Mouse (Mus musculus) midbrain, embryonic 14.5 days (tissue): Measurements from ENCODE around the gene Asic5. TPM values are rescaled to one million over a fixed set of nuclear protein-coding genes. Genes with fewer than 3 reads are reported as not detected.

Experiments used
- polyA plus RNA-seq: library from polyadenylated mRNA; unstranded; fragments of >200 nt; fragmentation: Nextera tagmentation; extraction: Ambion mirVana; gene quantifications from 2 replicates; pipeline ENCODE4 v1.2.1, GENCODE M21; 2014

The Asic5 gene
- polyA plus RNA-seq, 1 experiment from 2014 or later = not detected

Other genes with a start within 250 kb of the Asic5 start
- gene Ctso, start 49.7 kb upstream of the Asic5 start, polyA plus RNA-seq = 5.1 and 7.1 TPM in 2 replicates
- 0.25 TPM in 1 of 2 replicates, not detected in the other for gene Tdo2, start 6.1 kb upstream of the Asic5 start, polyA plus RNA-seq
- gene Gucy1b1, start 92.4 kb downstream of the Asic5 start, polyA plus RNA-seq = 40.9 and 41.6 TPM in 2 replicates
- 18.9 and 19.9 TPM in 2 replicates for gene Gucy1a1, start 163.5 kb downstream of the Asic5 start, polyA plus RNA-seq